Mouse (Mus musculus): ENCODE measurements around the gene Gpr132.

Gpr132 gene

DNA sequence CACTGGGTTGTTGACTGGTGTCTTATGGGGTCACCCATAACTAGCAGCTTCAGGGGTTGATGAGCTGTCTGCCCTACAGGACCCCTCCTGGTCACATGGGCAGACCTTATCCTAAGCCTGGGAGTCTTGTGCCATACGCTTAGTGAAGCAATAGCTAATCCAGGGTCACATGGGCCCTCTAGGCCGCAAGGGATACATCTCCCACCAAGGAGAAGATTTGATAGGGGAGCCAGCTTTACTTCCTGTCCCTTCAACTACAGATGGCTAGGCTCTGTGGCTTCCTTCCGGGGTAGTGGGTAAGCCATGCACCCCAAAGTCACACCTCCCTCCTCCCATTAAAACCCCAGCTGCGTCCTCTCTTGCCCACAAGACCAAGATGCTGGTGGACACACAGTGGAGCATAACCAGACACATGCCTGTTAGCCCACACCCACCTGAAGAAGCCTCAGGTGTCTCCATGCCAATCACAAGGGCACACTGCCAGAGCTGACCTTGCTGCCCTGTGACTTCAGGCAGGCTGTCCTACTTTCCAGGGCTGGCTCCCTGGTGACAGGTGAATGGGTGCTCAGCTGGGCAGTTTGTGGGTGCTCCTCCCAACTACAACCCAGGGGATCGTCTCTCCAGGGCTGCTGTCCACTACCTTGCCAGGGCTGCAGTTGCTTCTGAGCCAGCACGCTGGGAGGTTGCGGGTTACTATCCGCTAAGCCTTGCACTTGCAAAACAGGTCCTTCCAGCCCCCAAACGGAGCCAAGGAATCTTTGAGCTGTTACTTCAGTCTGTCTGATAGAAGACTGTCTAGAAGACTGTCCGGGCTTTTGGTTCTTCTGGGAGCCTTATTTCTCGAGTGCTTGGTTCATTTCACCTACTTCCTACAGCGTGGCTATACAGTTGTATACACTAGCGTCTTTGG is at the start of gene Gpr132:
Gene Gpr132 (minus strand): TSS at position 51 of the 910 bp plus-strand sequence.
- in situ Hi-C loops (cut with MboI, MseI) = no loop called here

GRCm38 (mm10) chr12:112917486-112917885 is 49.5 kb upstream of the Gpr132 start:
- in situ Hi-C loops (cut with MboI, MseI) = no loop called here

- in situ Hi-C loops (cut with MboI, MseI) = no loop called here
These were observed 48.8 kb upstream of the Gpr132 start for GRCm38 (mm10) chr12:112916698-112917400.

- in situ Hi-C loops (cut with MboI, MseI) = no loop called here
These were observed 47.6 kb upstream of the Gpr132 start for GRCm38 (mm10) chr12:112915587-112915986.

- in situ Hi-C loops (cut with MboI, MseI) = no loop called here
These were observed 46.5 kb upstream of the Gpr132 start for GRCm38 (mm10) chr12:112914527-112914926.

GRCm38 (mm10) chr12:112912951-112913745 is 45.1 kb upstream of the Gpr132 start:
- in situ Hi-C loops (cut with MboI, MseI) = no loop called here

GRCm38 (mm10) chr12:112911701-112912100 is 43.7 kb upstream of the Gpr132 start:
- in situ Hi-C loops (cut with MboI, MseI) = no loop called here

DNA sequence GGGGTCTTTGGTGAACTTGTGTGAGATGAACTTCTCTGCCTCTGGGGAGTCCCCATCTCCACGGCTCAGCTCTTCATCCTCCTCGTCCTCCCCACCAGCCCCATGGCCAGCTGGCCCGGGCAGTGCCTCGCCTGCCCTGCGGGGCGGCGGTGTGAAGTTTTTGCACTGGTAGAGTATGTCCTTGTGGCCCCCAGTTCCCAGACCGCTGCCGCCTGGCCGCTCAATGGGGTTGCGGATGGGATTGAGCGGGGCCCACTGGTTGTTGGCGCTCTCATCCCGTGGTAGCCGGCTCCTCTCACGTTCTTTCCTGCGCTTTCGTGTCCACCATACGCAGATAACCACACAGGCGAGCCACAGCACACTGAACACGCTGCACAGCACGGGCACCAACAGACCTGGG is 41.0 kb upstream of the Gpr132 start:
- in situ Hi-C loops (cut with MboI, MseI) = no loop called here

DNA sequence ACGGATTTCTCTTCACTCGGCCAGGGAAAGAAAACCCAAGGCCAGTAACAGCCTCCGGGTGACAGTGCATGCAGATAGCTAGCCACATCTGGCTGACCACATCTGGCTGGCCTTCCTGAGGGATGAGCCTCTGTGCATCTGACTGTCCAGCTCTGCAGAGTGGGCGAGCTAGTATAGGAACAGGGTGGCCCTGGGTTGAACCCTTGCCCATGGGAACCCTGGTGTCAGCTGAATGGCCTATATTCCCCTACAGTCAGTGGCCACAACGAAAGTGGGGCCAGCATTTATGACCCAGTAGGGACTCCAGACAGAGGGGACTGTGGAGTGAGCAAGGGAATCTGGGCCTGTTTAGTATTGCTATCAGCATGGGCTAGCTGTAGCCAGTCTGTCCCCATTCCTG is 37.0 kb upstream of the Gpr132 start:
- in situ Hi-C loops (cut with MboI, MseI) = no loop called here

DNA sequence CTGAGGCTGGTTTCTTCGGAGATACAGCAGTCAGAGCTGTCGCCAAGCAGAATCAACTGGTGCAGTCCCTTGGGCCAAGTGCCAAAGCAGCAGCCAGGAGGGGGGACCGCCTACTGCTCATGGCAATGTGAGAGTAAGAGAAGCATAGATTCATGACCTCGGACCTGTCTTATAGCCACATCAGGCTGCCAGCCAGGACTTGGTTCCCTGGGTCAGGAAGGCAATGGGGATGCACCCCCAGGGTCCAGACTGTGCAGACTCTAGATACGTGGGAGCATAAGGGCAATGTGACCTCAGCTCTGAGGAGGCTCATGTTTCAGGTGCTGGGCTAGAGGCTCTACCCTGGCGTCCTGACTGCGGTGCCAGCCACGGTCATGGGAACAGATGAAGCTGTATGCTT is 35.9 kb upstream of the Gpr132 start:
- in situ Hi-C loops (cut with MboI, MseI) = no loop called here

DNA sequence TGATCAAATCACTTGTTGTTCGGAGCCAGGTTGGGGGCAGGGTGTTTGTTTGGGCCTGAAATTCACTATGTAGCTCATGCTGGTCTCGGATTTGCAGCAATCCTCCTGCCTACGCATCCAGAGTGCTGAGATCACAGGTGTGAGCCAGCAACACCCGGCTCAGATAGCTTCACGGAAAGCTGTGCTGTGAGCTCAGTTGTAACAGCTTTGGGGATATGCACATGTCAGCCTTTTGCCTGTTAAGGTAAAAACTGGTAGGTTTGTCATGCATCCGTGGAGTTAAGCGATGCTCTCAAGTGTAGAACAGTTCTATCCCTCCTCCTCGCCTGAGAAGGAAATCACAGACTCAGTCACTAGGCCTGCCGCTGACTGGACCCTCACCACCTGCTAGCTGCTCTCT is 32.6 kb upstream of the Gpr132 start:
- in situ Hi-C loops (cut with MboI, MseI) = no loop called here

DNA sequence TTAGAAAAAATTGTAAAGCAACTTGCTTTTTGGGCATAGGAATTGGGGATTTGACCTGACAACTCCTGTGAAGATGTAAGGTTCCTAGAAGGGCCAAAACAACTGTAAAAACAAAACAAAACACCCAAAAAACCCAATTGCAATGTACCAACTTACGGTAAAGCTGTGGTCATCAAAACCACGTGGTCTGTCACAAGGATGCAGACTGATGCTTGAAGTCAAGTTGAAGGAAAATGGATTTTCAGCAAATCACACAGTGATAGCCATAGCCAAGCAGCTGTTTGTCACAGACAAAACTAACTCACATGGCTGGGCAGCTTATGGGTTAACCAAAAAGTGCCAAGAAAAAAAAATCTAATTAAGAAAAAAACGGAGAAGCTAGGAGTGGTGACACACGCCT is 30.9 kb upstream of the Gpr132 start:
- in situ Hi-C loops (cut with MboI, MseI) = no loop called here

DNA sequence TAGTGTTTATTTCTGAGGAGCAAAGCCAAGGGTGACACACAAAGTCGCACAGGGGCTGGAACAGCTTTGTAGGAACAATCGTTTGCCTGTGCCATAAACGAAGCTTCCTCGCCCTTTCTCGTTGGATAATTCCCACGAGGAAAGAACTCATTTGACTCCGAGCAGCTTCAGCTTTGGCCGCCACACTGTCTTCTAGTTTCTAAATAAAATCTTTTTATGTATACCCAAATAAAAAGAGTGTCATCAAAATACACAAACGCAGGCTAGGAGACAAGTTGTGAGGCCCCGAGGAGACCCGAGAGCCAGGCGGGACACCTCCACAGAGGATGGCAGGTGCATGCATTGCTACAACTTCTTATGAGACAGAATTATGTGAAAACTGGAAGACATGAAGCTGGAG is 30.3 kb upstream of the Gpr132 start:
- in situ Hi-C loops (cut with MboI, MseI) = no loop called here

- in situ Hi-C loops (cut with MboI, MseI) = no loop called here
These were observed 29.6 kb upstream of the Gpr132 start for GRCm38 (mm10) chr12:112897522-112898212.

DNA sequence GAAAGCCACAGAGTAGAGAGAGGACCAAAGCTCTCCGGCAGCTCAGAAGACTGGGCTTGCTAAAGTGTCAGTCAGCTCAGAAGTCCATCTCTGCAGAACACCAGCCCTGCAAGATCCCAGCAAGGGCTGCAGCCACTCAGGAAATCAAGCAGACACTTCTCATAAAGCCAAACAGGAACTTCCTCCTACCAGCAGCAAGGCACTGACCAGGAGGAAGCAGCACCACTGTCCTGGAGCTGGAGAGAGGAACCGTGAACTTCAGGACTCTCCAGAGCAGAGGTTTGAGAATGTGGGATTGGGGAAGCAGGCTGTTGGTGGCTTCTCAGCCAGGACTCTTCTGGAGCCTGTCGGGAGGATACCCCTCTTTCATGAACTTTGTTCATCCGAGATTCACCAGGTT is 26.9 kb upstream of the Gpr132 start:
- in situ Hi-C loops (cut with MboI, MseI) = no loop called here

- in situ Hi-C loops (cut with MboI, MseI) = no loop called here
These were observed 26.4 kb upstream of the Gpr132 start for GRCm38 (mm10) chr12:112894303-112894884.

GRCm38 (mm10) chr12:112885465-112885864 is 17.4 kb upstream of the Gpr132 start:
- in situ Hi-C loops (cut with MboI, MseI) = no loop called here

DNA sequence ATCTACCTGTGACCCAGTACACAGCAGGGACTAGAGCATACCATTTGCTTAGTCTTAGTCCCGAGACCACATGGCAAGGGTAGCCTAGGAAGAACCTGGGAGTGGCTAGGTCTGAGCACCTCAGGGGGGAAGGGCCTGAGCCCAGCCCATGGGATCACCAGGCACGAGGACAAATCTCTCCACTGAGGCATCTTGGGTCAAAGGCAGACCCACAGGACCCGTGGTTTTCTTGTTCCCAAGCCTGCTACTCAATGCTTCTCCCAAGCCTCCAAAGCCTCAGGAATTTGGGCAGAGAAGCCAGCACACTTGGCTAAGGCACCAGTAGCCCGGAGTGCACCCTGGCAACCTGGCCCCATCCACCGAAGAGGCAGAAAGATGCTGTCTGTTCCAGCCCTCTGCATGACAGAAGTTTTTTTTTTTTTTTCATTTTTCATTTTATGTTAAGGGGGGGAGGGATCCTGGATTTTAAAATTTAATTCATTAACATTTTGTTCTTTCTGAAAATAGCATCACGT is 13.3 kb upstream of the Gpr132 start:
- in situ Hi-C loops (cut with MboI, MseI) = no loop called here

DNA sequence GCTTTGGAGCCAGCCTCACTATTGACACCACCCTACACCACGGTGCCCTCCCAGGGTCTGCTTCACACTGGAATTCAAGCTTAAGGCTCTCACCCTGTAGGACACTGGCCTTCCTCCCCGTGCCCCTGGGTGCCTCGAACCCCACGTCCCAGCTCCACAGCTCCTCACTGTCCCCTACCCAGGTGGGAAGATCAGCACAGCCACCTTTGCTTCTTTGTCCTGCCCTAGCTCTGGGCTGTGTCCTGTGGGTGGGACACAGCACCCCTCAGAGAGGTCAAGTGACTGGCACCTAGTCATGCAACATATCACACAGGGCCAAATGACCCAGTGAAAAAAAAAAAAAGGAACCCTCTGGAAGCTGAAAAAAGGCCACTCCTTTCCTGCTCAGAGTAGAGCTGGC is 12.6 kb upstream of the Gpr132 start:
- in situ Hi-C loops (cut with MboI, MseI) = no loop called here

DNA sequence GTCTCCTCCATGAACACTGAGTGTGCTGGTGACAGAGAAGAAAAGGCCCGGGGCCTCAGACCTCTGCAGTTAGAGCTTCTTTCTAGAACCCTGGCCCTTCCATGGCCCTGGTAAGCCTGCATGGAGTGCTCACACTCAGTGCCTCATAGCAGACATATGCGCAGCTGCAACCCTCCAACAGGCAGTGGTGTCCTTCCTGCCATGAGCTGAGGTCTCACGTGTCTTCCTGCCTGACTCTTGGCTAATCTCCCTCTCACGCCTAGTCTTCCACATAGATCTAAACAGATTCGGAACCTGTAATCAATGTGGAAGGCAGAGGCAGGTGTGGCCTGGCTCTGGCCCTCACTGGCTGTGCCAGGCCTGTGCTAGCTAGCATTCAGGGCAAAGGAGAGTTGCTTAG is 11.7 kb upstream of the Gpr132 start:
- in situ Hi-C loops (cut with MboI, MseI) = no loop called here

GRCm38 (mm10) chr12:112877607-112878020 is 9.6 kb upstream of the Gpr132 start:
- in situ Hi-C loops (cut with MboI, MseI) = no loop called here
